Mouse (Mus musculus) stomach, embryonic 15.5 days (tissue): ENCODE results near the gene Efcab2. TPM values are rescaled to one million over a fixed set of nuclear protein-coding genes. Genes with fewer than 3 reads are reported as not detected.
"Not testable (repeated sequence)": the region's sequence is repeated elsewhere in the genome, so short reads cannot be mapped to it uniquely, and the experiment has no call there.

Experiments used
- ATAC-seq: fragments of 200-750 bp; cut with Nextera tagmentation; 2 replicates; pipeline ENCODE4 v1.8.0; 2017; ENCODE audit warnings: low read depth, moderate number of reproducible peaks, moderate TSS enrichment; ENCODE audit not compliant: insufficient read depth, low FRiP score
- H3K27ac ChIP-seq: fragments of 300-500 bp; sonication (generic); 2 replicates; pipeline ENCODE4 v1.5.1; 2015; ENCODE audit warnings: mild to moderate bottlenecking, inconsistent platforms
- H3K27me3 ChIP-seq: fragments of 300-500 bp; sonication (generic); replicated peaks from 2 replicates; pipeline ENCODE4 v1.6.1; 2015; ENCODE audit warnings: inconsistent platforms
- H3K36me3 ChIP-seq: fragments of 300-500 bp; sonication (generic); 2 replicates; pipeline ENCODE4 v1.6.1; 2015; ENCODE audit warnings: inconsistent platforms
- H3K4me1 ChIP-seq: fragments of 300-500 bp; sonication (generic); 2 replicates; pipeline ENCODE4 v1.6.1; 2015; ENCODE audit warnings: inconsistent platforms
- H3K4me2 ChIP-seq: fragments of 300-500 bp; sonication (generic); 2 replicates; pipeline ENCODE4 v1.6.1; 2015; ENCODE audit warnings: mild to moderate bottlenecking, inconsistent platforms
- H3K4me3 ChIP-seq: fragments of 300-500 bp; sonication (generic); replicated peaks from 2 replicates; pipeline ENCODE4 v1.5.1; 2015; ENCODE audit warnings: inconsistent platforms
- H3K9ac ChIP-seq: fragments of 300-500 bp; sonication (generic); 2 replicates; pipeline ENCODE4 v1.6.1; 2015; ENCODE audit warnings: inconsistent platforms
- H3K9me3 ChIP-seq: fragments of 300-500 bp; sonication (generic); 2 replicates; pipeline ENCODE4 v1.6.1; 2016; ENCODE audit warnings: inconsistent platforms
- WGBS: fragments of 180-500 bp; shearing (Covaris S2); methylation state at CpG from one replicate; pipeline ENCODE4 v1.1.7; 2015; 5-methylcytosine and 5-hydroxymethylcytosine counted together
- polyA plus RNA-seq: library from polyadenylated mRNA; unstranded; fragments of >200 nt; fragmentation: Nextera tagmentation; extraction: Ambion mirVana; gene quantifications from 2 replicates; pipeline ENCODE4 v1.2.1, GENCODE M21; 2015

Gene Efcab2
- polyA plus RNA-seq, 1 experiment from 2014 or later: 6.3 TPM

GRCm38 (mm10) chr1:178406765-178407645 is 1.1 kb downstream of the Efcab2 start:
- H3K4me3 ChIP-seq: peak overlapping the region; percentile 78
- no peaks in the 10 kb centered on the region for H3K9me3 ChIP-seq
- no peaks in the 10 kb centered on the region for H3K27me3 ChIP-seq
- peak overlapping the region; percentile 100 for H3K27ac ChIP-seq
- 0 out of 2 replicates have a peak, but pooled peaks have one; percentile 1 for ATAC-seq
- no peaks in the 10 kb centered on the region for H3K36me3 ChIP-seq
- no peaks in the 10 kb centered on the region for H3K4me1 ChIP-seq
- WGBS: 57% methylated on average over 12 of the region's 12 CpGs
- H3K4me2 ChIP-seq: peak overlapping the region; percentile 60
- H3K9ac ChIP-seq: peak overlapping the region; percentile 96; the same call in 1 of the 2 replicates

DNA sequence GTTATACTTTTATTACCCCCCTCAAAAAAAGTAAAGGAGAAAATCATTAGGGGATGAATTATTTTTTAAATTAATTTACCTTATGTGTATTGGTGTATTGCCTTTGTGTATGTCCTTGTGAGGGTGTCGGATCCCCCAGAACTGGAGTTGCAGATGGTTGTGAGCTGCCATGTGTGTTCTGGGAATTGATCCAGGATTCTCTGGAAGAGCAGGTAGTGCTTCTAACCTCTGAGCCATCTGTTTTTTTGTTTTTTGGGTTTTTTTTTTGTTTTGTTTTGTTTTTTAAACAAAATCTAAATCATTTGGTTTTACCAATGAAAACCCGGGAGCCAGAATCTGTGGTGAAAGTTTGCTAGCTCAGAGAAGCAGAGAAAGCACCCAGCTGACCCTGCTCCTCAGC is 1.8 kb downstream of the Efcab2 start:
- no peak for ATAC-seq
- no peak overlapping the region for H3K9ac ChIP-seq
- no peaks in the 10 kb centered on the region for H3K27me3 ChIP-seq
- H3K4me2 ChIP-seq: no peak overlapping the region
- no peak overlapping the region for H3K4me3 ChIP-seq
- no peaks in the 10 kb centered on the region for H3K4me1 ChIP-seq
- H3K9me3 ChIP-seq: no peaks in the 10 kb centered on the region
- 67% methylated on average over 2 of the region's 2 CpGs for WGBS
- no peaks in the 10 kb centered on the region for H3K36me3 ChIP-seq
- no peak overlapping the region for H3K27ac ChIP-seq

DNA sequence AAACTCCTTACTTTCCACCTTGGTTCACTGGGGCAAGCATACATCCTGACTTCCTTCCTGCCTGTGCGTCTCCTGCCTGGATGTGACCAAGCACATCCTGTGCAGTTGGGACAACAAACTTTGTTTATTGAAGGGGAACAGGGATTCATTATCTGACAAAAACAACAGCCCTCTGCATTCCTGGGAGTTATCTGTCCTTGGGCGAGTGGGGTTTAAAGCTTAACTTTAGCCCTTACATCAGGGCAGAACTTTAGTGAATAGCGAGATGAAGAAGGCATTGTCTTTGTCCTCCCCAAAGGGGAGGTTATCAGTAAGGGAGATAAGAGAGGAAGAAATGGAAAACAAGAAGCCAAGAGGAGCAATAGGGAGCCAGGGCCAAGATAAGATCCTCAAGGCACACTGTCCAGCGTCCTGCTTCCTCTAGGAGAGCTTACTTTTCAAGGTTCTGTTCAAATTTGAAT is 3.0 kb downstream of the Efcab2 start:
- Histone ChIP-seq H3K27me3 (no peaks in the 10 kb centered on the region), H3K4me3 (no peak overlapping the region), H3K9me3 (no peaks in the 10 kb centered on the region), H3K27ac (no peak overlapping the region), H3K36me3 (no peaks in the 10 kb centered on the region), H3K4me1 (no peaks in the 10 kb centered on the region), H3K4me2 (no peak overlapping the region), H3K9ac (no peak overlapping the region)
- no peak for ATAC-seq
- 54% methylated on average over 4 of the region's 4 CpGs for WGBS

GRCm38 (mm10) chr1:178413367-178413766 is 7.5 kb downstream of the Efcab2 start:
- H3K27me3 ChIP-seq, H3K27ac ChIP-seq, H3K4me1 ChIP-seq, H3K4me2 ChIP-seq, H3K9ac ChIP-seq, H3K4me3 ChIP-seq, H3K9me3 ChIP-seq, H3K36me3 ChIP-seq, ATAC-seq: not testable (repeated sequence)
- WGBS: 64% methylated on average over 2 of the region's 2 CpGs

GRCm38 (mm10) chr1:178419608-178420007 is 13.7 kb downstream of the Efcab2 start:
- Histone ChIP-seq H3K4me3 (no peak overlapping the region), H3K4me2 (no peak overlapping the region), H3K9me3 (no peaks in the 10 kb centered on the region), H3K27ac (no peak overlapping the region), H3K27me3 (no peaks in the 10 kb centered on the region), H3K4me1 (no peaks in the 10 kb centered on the region), H3K36me3 (no peaks in the 10 kb centered on the region), H3K9ac (no peak overlapping the region)
- WGBS: 89% methylated on average over 2 of the region's 2 CpGs
- no peak for ATAC-seq

DNA sequence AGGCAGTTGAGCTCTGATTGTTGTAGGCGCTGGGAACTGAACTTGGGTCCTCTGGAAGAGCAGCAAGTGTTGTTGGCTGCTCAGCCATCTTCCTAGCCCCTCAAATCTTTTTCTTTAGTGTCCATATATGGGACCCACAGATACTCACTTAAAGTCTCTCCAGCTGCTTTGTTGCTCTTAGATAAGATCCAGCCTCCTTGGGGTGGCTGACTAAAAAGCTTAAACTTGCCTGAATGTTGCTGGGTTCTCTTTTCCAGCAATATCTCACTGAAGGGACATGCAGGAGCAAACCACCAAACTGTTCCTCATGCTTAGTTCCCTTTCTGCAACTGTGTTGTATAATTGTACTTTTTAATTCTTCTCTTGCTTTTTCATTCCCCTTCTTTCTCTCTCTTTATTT is 17.8 kb downstream of the Efcab2 start:
- Histone ChIP-seq H3K4me1 (no peaks in the 10 kb centered on the region), H3K9ac (no peak overlapping the region), H3K4me3 (no peak overlapping the region), H3K36me3 (no peaks in the 10 kb centered on the region), H3K9me3 (no peaks in the 10 kb centered on the region), H3K27me3 (no peaks in the 10 kb centered on the region), H3K4me2 (no peak overlapping the region), H3K27ac (no peak overlapping the region)
- WGBS: 88% methylated on average over 1 of the region's 1 CpGs
- no peak for ATAC-seq

DNA sequence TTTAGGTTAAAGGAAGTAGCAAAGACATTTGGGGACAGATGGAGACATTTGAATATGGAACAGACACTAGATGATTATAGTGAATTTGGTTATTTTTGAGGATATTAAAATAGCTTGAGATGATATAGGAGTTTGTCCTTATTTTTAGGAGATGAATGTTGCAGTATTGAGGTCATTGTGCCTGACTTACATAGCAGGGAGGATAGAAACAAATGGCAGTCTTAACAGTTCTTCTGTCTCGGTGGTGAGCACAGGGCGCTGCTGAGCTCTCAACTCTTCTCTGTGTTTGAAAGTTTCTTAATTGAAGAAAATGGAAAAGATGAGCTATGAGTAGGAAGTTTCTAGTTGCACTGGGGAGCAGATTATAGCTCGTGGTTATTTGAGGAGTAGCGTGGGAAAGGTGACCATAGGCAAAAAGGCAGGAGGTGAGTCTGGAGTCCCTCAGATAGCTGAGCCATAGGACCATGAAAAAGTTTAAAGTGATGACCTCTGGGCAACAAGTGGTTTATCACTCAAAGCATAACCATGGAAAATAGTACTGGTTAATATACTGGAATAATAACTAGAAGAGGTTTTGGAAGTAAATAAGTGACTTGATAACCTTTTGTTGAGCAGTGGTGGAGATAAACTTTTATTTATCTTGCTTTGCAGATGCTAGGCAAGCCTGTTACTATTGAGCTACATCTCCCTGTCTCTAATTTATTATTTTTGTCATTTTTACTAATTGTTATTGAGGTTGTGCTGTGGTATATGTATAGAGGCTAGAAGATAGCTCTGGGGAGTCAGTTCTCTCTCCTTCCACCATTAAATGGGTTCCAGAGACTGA is 25.9 kb downstream of the Efcab2 start:
- Histone ChIP-seq H3K4me2 (no peak overlapping the region), H3K27me3 (no peaks in the 10 kb centered on the region), H3K9me3 (no peaks in the 10 kb centered on the region), H3K4me3 (no peak overlapping the region), H3K9ac (no peak overlapping the region), H3K4me1 (no peaks in the 10 kb centered on the region), H3K27ac (no peak overlapping the region), H3K36me3 (no peaks in the 10 kb centered on the region)
- WGBS: 80% methylated on average over 4 of the region's 4 CpGs
- ATAC-seq: no peak

- no peak overlapping the region for H3K9ac ChIP-seq
- no peak overlapping the region for H3K27ac ChIP-seq
- no peaks in the 10 kb centered on the region for H3K9me3 ChIP-seq
- H3K4me1 ChIP-seq: no peaks in the 10 kb centered on the region
- H3K36me3 ChIP-seq: no peaks in the 10 kb centered on the region
- no peak overlapping the region for H3K4me3 ChIP-seq
- no peaks in the 10 kb centered on the region for H3K27me3 ChIP-seq
- no peak for ATAC-seq
- H3K4me2 ChIP-seq: no peak overlapping the region
- 65% methylated on average over 1 of the region's 1 CpGs for WGBS
Measured at GRCm38 (mm10) chr1:178433619-178434018, 27.7 kb downstream of the Efcab2 start.

DNA sequence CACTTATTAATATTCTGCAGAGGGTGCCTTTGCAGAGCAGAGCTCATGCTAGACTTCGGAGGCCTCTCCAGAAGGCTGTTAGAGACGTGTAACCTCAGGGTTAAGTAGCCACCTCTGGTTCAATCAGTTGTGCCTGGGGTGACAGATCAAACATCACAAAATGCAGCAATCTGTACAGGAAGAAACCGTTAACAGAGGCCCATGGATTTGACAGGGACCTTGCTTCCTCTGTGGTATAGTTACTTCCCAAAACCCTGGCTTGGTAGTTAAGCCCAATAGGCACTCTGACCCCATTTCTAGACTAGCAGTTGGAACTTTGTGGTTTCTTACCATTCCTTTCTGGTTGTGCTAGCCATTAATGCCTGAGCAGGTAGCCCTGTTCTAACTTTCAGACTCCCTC is 38.5 kb downstream of the Efcab2 start:
- WGBS: 29% methylated on average over 3 of the region's 3 CpGs

GRCm38 (mm10) chr1:178447036-178447435 is 41.2 kb downstream of the Efcab2 start:
- Histone ChIP-seq H3K27ac (no peak overlapping the region), H3K4me2 (no peak overlapping the region), H3K27me3 (no peaks in the 10 kb centered on the region), H3K9me3 (no peaks in the 10 kb centered on the region), H3K4me3 (no peak overlapping the region), H3K4me1 (no peaks in the 10 kb centered on the region), H3K9ac (no peak overlapping the region), H3K36me3 (no peaks in the 10 kb centered on the region)
- ATAC-seq: no peak
- 95% methylated on average over 1 of the region's 1 CpGs for WGBS

More for the DNA sequence above, 38.5 kb downstream of the Efcab2 start:
- Histone ChIP-seq H3K27ac (no peak overlapping the region), H3K27me3 (no peaks in the 10 kb centered on the region), H3K4me2 (no peak overlapping the region), H3K9ac (no peak overlapping the region), H3K36me3 (no peaks in the 10 kb centered on the region), H3K4me1 (no peaks in the 10 kb centered on the region), H3K4me3 (no peak overlapping the region), H3K9me3 (no peaks in the 10 kb centered on the region)
- no peak for ATAC-seq

- Histone ChIP-seq H3K27ac (no peak overlapping the region), H3K27me3 (no peaks in the 10 kb centered on the region), H3K4me2 (no peak overlapping the region), H3K36me3 (no peaks in the 10 kb centered on the region), H3K4me3 (no peak overlapping the region), H3K9me3 (no peaks in the 10 kb centered on the region; the same call in 1 of the 2 replicates), H3K9ac (no peak overlapping the region), H3K4me1 (no peaks in the 10 kb centered on the region)
- 41% methylated on average over 6 of the region's 6 CpGs for WGBS
- ATAC-seq: peak; percentile 14; the same call in 1 of the 2 replicates
Measured at GRCm38 (mm10) chr1:178448271-178448744, 42.4 kb downstream of the Efcab2 start.

- Histone ChIP-seq H3K9ac (no peak overlapping the region), H3K9me3 (no peaks in the 10 kb centered on the region; the same call in 1 of the 2 replicates), H3K4me3 (no peak overlapping the region), H3K36me3 (no peaks in the 10 kb centered on the region), H3K27ac (no peak overlapping the region), H3K4me1 (no peaks in the 10 kb centered on the region), H3K4me2 (no peak overlapping the region), H3K27me3 (no peaks in the 10 kb centered on the region)
- 17% methylated on average over 3 of the region's 3 CpGs for WGBS
- peak; percentile 66; the same call in 1 of the 2 replicates for ATAC-seq
Measured at GRCm38 (mm10) chr1:178449172-178449571, 43.3 kb downstream of the Efcab2 start.
